Mouse (Mus musculus): Measurements from ENCODE around the gene Fam160b1. TPM values are rescaled to one million over a fixed set of nuclear protein-coding genes. Genes with fewer than 3 reads are reported as not detected.

The Fam160b1 gene
- polyA plus RNA-seq, 1 experiment from 2014 or later = 12.1 TPM

DNA sequence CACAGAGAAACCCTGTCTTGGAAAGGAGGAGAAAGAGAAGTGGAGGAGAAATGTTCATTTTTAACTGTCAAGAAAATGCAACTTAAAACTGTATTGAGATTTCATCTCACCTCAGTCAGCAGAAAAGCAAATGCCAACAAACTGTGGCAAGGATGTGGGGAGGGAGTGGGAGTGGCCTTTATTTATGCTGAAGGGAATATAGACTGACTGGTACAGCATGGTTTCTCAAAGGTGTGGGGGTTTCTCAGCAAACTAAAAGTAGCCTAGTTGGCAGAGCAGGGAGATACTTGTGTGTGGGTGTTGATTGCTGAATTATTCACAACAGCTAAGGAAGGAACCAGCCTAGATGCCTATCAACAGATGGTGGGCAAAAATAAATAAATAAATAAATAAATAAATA, 32.8 kb upstream of the Fam160b1 start:
- no peaks in the 10 kb centered on the region for H3K4me1 ChIP-seq (replicated peaks)
- H3K4me2 ChIP-seq = no peak overlapping the region
- no peaks in the 10 kb centered on the region for H3K27me3 ChIP-seq
- H3K9ac ChIP-seq = no peak overlapping the region
- H3K27ac ChIP-seq (replicated peaks) = no peak overlapping the region
- H3K36me3 ChIP-seq = no peaks in the 10 kb centered on the region
- no peak for ATAC-seq (ENCODE audit: low FRiP score, low read depth)
- no peak overlapping the region for H3K4me3 ChIP-seq
- H3K9me3 ChIP-seq = no peaks in the 10 kb centered on the region

DNA sequence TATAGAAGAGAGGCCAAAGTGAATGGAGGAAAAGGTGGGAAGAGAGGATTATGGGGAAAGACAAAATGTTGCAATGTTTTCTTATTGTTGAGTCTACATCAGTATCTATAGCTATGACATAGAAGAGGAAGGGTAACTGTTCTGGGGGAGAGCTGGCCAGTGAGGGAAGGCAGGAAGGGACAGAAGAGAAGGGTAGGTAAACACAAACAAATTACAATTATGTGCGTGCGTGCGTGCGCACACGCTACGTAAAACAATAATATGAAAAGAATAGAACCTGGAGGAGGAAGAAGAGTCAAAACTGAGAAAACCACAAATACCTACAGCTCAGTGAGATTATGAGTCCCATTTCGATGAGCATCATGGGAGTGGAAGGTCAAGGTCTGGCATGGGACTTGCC, 32.2 kb upstream of the Fam160b1 start:
- ATAC-seq (ENCODE audit: low FRiP score, low read depth) = no peak
- Histone ChIP-seq H3K4me2 (no peak overlapping the region), H3K36me3 (no peaks in the 10 kb centered on the region), H3K4me3 (no peak overlapping the region), H3K4me1 (replicated peaks) (no peaks in the 10 kb centered on the region), H3K9ac (no peak overlapping the region), H3K27ac (replicated peaks) (no peak overlapping the region), H3K9me3 (no peaks in the 10 kb centered on the region), H3K27me3 (no peaks in the 10 kb centered on the region)
- 97% methylated on average over 7 of the region's 7 CpGs for WGBS

DNA sequence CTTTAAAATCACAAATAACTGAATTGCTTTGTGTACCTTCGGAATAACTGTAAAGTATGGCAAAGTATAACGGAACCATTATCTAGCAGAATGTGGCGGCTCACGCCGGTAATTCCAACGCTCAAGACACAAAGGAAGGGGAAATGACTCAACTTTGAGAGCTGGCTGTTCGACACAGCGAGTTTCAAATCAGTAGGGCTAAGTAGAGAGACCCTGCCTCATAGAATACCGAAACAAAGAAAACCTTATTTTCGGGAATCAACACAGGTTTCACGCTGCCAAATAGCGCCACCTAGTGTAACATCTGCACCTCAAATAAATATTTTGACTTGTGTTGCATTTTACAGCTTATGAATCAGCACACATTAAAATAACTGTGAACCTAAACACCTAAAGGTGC, 31.7 kb upstream of the Fam160b1 start:
- Histone ChIP-seq H3K27me3 (no peaks in the 10 kb centered on the region), H3K9me3 (no peaks in the 10 kb centered on the region), H3K4me2 (no peak overlapping the region), H3K4me1 (replicated peaks) (no peaks in the 10 kb centered on the region), H3K36me3 (no peaks in the 10 kb centered on the region), H3K27ac (replicated peaks) (no peak overlapping the region), H3K4me3 (no peak overlapping the region), H3K9ac (no peak overlapping the region)
- ATAC-seq (ENCODE audit: low FRiP score, low read depth) = no peak
- WGBS = 62% methylated on average over 12 of the region's 12 CpGs

DNA sequence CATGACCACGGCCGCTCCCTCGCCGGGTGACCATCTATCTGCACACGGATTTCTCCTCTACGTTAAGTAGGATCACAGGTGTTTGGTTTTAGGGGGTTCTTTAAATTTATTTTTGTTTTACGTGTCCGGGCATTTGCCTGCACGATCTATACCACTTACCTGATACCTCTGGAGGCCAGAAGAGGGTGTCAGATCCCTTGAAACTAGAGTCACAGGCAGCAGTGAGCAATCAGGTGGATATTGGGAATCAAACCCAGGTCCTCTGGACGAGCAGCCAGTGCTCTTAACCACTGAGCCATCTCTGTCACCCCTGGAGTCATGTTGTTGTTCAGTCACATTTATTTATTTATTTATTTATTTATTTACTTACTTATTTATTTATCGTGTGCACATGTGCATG, 30.2 kb upstream of the Fam160b1 start:
- H3K9ac ChIP-seq = no peak overlapping the region
- no peak overlapping the region for H3K4me3 ChIP-seq
- no peak overlapping the region for H3K4me2 ChIP-seq
- no peaks in the 10 kb centered on the region for H3K9me3 ChIP-seq
- 81% methylated on average over 11 of the region's 11 CpGs for WGBS
- H3K27me3 ChIP-seq = no peaks in the 10 kb centered on the region
- no peak for ATAC-seq (ENCODE audit: low FRiP score, low read depth)
- H3K4me1 ChIP-seq (replicated peaks) = no peaks in the 10 kb centered on the region
- no peak overlapping the region for H3K27ac ChIP-seq (replicated peaks)
- H3K36me3 ChIP-seq = no peaks in the 10 kb centered on the region

DNA sequence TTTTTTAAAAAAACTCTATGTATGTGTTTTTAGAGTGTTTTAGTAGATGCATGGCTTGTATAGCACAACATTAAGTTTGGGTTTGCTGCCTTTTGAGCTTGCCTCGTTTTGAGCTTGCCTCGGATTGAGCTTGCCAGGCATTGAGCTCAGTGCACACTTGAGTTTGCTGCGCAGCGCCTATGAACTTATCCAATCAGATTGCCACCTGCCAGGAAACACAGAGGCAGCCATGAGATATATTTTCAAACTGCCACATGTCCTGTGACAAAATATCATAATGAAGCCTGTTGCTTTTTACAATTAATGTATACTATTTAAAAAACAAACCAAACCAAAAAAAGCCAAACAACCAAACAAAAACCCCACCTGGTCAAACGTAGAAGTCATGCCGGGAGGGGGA, 29.2 kb upstream of the Fam160b1 start:
- WGBS = 87% methylated on average over 6 of the region's 6 CpGs
- H3K9me3 ChIP-seq = no peaks in the 10 kb centered on the region
- H3K27me3 ChIP-seq = no peaks in the 10 kb centered on the region
- no peak overlapping the region for H3K4me2 ChIP-seq
- no peak overlapping the region for H3K9ac ChIP-seq
- no peaks in the 10 kb centered on the region for H3K36me3 ChIP-seq
- H3K4me3 ChIP-seq = no peak overlapping the region
- ATAC-seq (ENCODE audit: low FRiP score, low read depth) = no peak
- H3K4me1 ChIP-seq (replicated peaks) = no peaks in the 10 kb centered on the region
- no peak overlapping the region for H3K27ac ChIP-seq (replicated peaks)

DNA sequence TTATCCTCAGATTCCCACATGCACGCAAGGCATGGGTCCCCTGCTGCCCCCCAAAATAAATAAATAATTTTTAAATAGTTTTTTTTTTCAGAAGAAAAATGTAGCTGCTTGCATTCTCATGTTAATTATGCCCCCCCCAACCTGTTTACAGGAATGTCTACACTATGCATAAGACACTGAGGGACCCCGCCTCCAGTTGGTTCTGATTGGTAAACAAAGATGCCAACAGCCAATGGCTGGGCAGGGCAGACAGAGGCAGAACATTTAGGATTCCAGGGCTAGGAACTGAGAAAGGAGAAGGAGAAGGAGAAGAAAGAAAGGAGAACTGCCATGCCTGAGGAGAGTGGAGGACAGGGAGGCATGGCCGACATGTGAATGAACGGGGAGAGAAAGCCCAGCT, 27.1 kb upstream of the Fam160b1 start:
- no peaks in the 10 kb centered on the region for H3K36me3 ChIP-seq
- ATAC-seq (ENCODE audit: low FRiP score, low read depth) = no peak
- H3K4me3 ChIP-seq = no peak overlapping the region
- H3K27me3 ChIP-seq = no peaks in the 10 kb centered on the region
- WGBS = 85% methylated on average over 4 of the region's 4 CpGs
- H3K9me3 ChIP-seq = no peaks in the 10 kb centered on the region
- no peak overlapping the region for H3K4me2 ChIP-seq
- H3K27ac ChIP-seq (replicated peaks) = no peak overlapping the region
- no peaks in the 10 kb centered on the region for H3K4me1 ChIP-seq (replicated peaks)
- no peak overlapping the region for H3K9ac ChIP-seq

DNA sequence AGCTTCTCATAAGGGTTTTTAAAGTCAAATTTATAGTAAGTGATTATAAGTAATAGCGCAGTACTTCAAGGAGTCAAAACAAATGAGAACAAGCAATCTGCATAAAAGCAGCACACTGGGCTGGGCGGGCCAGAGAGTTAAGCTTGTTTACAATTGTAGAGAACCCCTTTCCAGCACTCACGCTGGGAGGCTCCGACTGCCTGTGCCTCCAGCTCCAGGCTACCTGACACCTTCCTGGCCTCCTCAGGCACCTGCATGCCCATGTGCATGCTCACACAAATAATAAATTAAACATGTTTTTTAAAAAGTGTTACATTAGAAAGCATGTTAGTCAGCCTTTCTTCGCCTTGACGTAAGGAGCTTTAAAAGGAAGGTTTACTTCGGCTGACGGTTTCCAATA, 25.3 kb upstream of the Fam160b1 start:
- Histone ChIP-seq H3K9me3 (no peaks in the 10 kb centered on the region), H3K4me3 (no peak overlapping the region), H3K9ac (no peak overlapping the region), H3K4me2 (no peak overlapping the region), H3K27ac (replicated peaks) (no peak overlapping the region), H3K4me1 (replicated peaks) (no peaks in the 10 kb centered on the region), H3K27me3 (no peaks in the 10 kb centered on the region), H3K36me3 (no peaks in the 10 kb centered on the region)
- no peak for ATAC-seq (ENCODE audit: low FRiP score, low read depth)
- 52% methylated on average over 8 of the region's 8 CpGs for WGBS

DNA sequence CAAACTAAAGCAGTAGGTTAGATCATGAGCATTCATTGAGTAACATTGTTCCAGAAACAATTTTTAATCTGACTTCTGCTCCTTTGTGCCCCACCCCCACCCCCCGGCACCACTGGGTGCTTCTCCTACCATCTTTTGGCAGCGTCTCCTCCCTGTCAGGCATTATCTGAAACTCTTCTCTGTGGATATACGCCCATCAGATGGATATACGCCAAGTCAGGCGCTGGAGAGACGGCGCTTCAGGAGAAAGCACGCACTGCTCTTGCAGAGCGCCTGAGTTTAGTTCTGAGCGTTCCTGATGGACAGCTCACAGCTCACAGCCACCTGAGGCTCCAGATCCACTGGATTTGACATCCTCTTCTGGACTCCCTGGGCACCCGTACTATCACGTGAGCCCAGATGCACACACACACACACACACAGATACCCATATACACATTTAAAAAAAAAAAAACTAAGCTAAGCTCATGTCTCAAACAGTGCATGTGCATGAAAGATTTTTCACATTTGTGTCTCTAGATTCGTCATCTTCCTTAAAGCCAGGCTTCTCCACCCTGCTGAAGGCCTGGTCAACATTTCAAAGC, 21.1 kb upstream of the Fam160b1 start:
- no peak overlapping the region for H3K4me3 ChIP-seq
- H3K4me1 ChIP-seq (replicated peaks) = no peaks in the 10 kb centered on the region
- no peak overlapping the region for H3K9ac ChIP-seq
- no peak overlapping the region for H3K4me2 ChIP-seq
- no peaks in the 10 kb centered on the region for H3K36me3 ChIP-seq
- no peak for ATAC-seq (ENCODE audit: low FRiP score, low read depth)
- H3K27ac ChIP-seq (replicated peaks) = no peak overlapping the region
- 79% methylated on average over 13 of the region's 13 CpGs for WGBS
- H3K9me3 ChIP-seq = no peaks in the 10 kb centered on the region
- H3K27me3 ChIP-seq = no peaks in the 10 kb centered on the region

DNA sequence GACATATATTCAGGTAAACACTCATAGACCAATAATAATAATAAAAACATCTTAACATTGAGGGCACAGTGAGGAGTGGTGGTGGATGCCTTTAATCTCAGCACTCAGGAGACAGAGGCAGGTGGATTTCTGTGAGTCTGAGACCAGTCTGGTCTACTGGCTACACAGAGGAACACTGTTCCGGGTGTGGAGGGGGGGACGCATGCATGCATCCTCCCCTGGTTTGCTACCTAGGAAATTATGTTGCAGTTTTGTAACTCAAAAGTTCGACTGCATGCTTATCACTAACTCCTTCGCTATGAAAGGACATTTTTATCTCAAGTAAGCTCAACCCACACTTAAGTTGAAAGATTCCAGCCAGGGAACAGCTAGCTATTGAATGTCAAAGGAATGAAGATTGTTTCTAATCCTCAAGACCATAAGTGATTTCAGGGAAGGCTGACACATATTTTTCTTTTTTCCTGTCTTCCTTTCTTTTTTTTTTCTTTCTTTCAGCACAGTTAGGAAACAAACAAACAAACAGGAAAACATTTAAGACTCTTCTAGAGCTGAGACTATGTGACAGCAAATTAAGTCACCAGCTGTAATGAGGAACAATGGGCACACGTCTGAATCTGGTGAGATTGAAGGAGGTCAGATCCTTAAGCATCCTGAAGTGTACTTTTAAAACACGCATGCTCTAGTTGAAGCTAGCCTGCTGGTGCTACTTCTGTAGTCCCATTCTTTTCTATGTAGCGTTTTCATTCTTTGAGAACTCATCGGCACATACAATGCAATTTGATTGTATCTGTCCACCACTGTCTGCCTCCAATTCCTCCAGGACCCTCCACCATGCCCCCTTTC, 19.4 kb upstream of the Fam160b1 start:
- ATAC-seq (ENCODE audit: low FRiP score, low read depth) = no peak
- Histone ChIP-seq H3K9me3 (no peaks in the 10 kb centered on the region), H3K4me1 (replicated peaks) (no peaks in the 10 kb centered on the region), H3K36me3 (no peaks in the 10 kb centered on the region), H3K27ac (replicated peaks) (no peak overlapping the region), H3K4me2 (no peak overlapping the region), H3K4me3 (no peak overlapping the region), H3K27me3 (no peaks in the 10 kb centered on the region), H3K9ac (no peak overlapping the region)
- 86% methylated on average over 8 of the region's 8 CpGs for WGBS

DNA sequence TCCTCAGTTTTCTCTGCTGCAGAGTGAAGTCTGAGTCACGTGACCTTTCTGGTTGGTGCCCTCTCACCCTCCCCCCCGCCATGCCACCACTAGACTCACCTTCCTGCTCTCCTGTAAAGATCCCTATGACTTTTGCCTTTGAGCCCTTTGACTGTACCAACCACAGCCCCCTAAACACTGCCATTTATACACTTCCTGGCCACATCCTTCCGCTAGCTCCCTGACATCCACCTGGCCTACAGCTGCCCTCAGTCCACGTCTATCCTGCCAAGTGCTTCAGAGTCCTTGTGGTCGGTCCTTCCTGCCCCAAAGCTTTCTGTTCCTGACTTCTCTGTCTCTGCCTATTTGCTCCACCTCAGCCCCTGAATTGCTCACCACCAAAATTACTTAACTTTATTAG, 16.6 kb upstream of the Fam160b1 start:
- Histone ChIP-seq H3K27me3 (no peaks in the 10 kb centered on the region), H3K9ac (no peak overlapping the region), H3K36me3 (no peaks in the 10 kb centered on the region), H3K9me3 (no peaks in the 10 kb centered on the region), H3K4me2 (no peak overlapping the region), H3K27ac (replicated peaks) (no peak overlapping the region), H3K4me1 (replicated peaks) (no peaks in the 10 kb centered on the region), H3K4me3 (no peak overlapping the region)
- ATAC-seq (ENCODE audit: low FRiP score, low read depth) = no peak
- WGBS = 88% methylated on average over 5 of the region's 5 CpGs

DNA sequence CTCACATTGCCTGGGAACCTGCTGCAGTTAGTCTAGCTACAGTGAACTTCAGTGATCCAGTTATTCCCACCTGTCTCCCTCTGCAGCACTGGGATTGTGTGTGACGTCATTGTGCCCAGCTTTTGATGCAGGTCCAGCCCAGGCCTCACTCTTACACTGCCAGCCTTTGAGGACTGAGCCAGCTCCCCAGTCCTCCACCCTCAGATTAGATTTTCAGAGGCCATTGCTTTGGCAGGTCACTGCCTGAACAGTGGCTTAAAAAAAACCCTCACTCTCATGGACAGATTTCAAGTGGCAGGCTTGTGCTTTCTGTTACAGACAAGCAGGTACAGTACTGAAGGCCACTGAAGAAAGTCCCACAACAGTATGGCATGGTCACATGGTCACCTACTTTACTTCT, 15.8 kb upstream of the Fam160b1 start:
- Histone ChIP-seq H3K4me2 (no peak overlapping the region), H3K9ac (no peak overlapping the region), H3K27me3 (no peaks in the 10 kb centered on the region), H3K4me1 (replicated peaks) (no peaks in the 10 kb centered on the region), H3K9me3 (no peaks in the 10 kb centered on the region), H3K4me3 (no peak overlapping the region), H3K27ac (replicated peaks) (no peak overlapping the region), H3K36me3 (no peaks in the 10 kb centered on the region)
- ATAC-seq (ENCODE audit: low FRiP score, low read depth) = no peak
- 80% methylated on average over 1 of the region's 1 CpGs for WGBS

DNA sequence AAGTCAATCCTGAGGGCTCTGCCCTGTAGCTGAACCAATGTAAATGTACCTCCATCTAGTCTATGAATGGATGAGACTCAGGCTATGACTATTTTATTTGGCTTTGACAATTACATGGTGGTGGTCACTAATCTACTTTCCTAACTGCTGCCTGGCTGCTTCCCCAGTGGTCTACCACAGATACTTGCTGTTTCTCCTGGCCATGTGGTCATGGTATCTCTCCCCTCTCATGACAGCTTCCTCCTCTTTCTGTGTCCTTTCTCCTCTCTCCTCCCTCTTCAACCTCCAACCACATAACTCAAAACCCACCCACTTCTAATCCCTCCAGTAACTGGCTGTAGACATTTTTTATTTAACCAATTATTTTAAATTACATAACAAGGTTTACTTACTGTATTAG, 11.4 kb upstream of the Fam160b1 start:
- no peaks in the 10 kb centered on the region for H3K27me3 ChIP-seq
- H3K4me2 ChIP-seq = no peak overlapping the region
- no peaks in the 10 kb centered on the region for H3K36me3 ChIP-seq
- H3K4me1 ChIP-seq (replicated peaks) = no peaks in the 10 kb centered on the region
- H3K9me3 ChIP-seq = no peaks in the 10 kb centered on the region
- H3K9ac ChIP-seq = no peak overlapping the region
- no peak overlapping the region for H3K27ac ChIP-seq (replicated peaks)
- H3K4me3 ChIP-seq = no peak overlapping the region
- no peak for ATAC-seq (ENCODE audit: low FRiP score, low read depth)

Data from hindbrain, embryonic 15.5 days (tissue).